Mouse (Mus musculus): ENCODE data around the gene Plcl1. TPM values are rescaled to one million over a fixed set of nuclear protein-coding genes. Genes with fewer than 3 reads are reported as not detected.

Gene Plcl1
- polyA plus RNA-seq, 1 experiment from 2014 or later: 4.1 TPM

- Histone ChIP-seq H3K4me1 (no peaks in the 10 kb centered on the region), H3K9ac (replicated peaks) (no peak overlapping the region), H3K27ac (replicated peaks) (no peak overlapping the region), H3K4me2 (no peak overlapping the region), H3K9me3 (replicated peaks) (no peaks in the 10 kb centered on the region), H3K36me3 (no peaks in the 10 kb centered on the region), H3K4me3 (replicated peaks) (no peak overlapping the region), H3K27me3 (replicated peaks) (no peaks in the 10 kb centered on the region)
- WGBS: 72% methylated on average over 10 of the region's 10 CpGs
- no peak for ATAC-seq (ENCODE audit: low FRiP score)
These were observed 350.0 kb downstream of the Plcl1 start for GRCm38 (mm10) chr1:55755742-55756141.

DNA sequence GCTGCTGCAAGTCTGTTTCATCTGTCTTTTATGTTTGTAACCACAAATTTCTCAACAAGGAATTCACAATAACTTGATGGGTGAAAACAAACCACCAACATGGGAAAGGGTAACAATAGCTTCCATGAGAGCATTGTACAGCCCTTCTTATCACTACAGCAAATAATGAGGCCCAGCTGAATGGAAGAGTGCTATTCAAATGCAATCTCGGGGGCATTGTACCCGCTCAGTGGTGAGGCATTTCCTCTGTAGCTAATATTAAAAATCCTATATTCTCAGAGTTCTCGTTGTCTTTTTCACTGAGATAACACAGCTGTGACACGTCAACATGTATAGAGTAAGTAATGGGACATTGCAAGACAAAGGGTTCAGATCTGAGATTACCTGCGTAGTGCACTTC is 356.6 kb downstream of the Plcl1 start:
- ATAC-seq (ENCODE audit: low FRiP score): peak; percentile 57; the same call in 1 of the 2 replicates
- peaks cover 5% of the 10 kb centered on the region; the same call in 1 of the 2 replicates for H3K4me1 ChIP-seq

GRCm38 (mm10) chr1:55763171-55763570 is 357.4 kb downstream of the Plcl1 start:
- H3K27me3 ChIP-seq (replicated peaks): no peaks in the 10 kb centered on the region
- H3K9ac ChIP-seq (replicated peaks): no peak overlapping the region
- H3K27ac ChIP-seq (replicated peaks): no peak overlapping the region
- 83% methylated on average over 2 of the region's 2 CpGs for WGBS
- no peaks in the 10 kb centered on the region for H3K36me3 ChIP-seq
- no peaks in the 10 kb centered on the region for H3K9me3 ChIP-seq (replicated peaks)
- H3K4me1 ChIP-seq: peaks cover 5% of the 10 kb centered on the region; the same call in 1 of the 2 replicates
- H3K4me2 ChIP-seq: no peak overlapping the region
- H3K4me3 ChIP-seq (replicated peaks): no peak overlapping the region
- no peak for ATAC-seq (ENCODE audit: low FRiP score)

More for the DNA sequence above, 356.6 kb downstream of the Plcl1 start:
- Histone ChIP-seq H3K9ac (replicated peaks) (no peak overlapping the region), H3K9me3 (replicated peaks) (no peaks in the 10 kb centered on the region), H3K4me3 (replicated peaks) (no peak overlapping the region), H3K27ac (replicated peaks) (no peak overlapping the region), H3K27me3 (replicated peaks) (no peaks in the 10 kb centered on the region), H3K36me3 (no peaks in the 10 kb centered on the region), H3K4me2 (no peak overlapping the region)
- WGBS: 60% methylated on average over 5 of the region's 5 CpGs

GRCm38 (mm10) chr1:55766743-55767142 is 361.0 kb downstream of the Plcl1 start:
- H3K9ac ChIP-seq (replicated peaks): no peak overlapping the region
- H3K4me1 ChIP-seq: peaks cover under 1% of the 10 kb centered on the region; the same call in 1 of the 2 replicates
- H3K36me3 ChIP-seq: no peaks in the 10 kb centered on the region
- no peak overlapping the region for H3K4me2 ChIP-seq
- H3K27me3 ChIP-seq (replicated peaks): no peaks in the 10 kb centered on the region
- H3K9me3 ChIP-seq (replicated peaks): no peaks in the 10 kb centered on the region
- no peak overlapping the region for H3K27ac ChIP-seq (replicated peaks)
- 85% methylated on average over 1 of the region's 1 CpGs for WGBS
- H3K4me3 ChIP-seq (replicated peaks): no peak overlapping the region
- ATAC-seq (ENCODE audit: low FRiP score): no peak

DNA sequence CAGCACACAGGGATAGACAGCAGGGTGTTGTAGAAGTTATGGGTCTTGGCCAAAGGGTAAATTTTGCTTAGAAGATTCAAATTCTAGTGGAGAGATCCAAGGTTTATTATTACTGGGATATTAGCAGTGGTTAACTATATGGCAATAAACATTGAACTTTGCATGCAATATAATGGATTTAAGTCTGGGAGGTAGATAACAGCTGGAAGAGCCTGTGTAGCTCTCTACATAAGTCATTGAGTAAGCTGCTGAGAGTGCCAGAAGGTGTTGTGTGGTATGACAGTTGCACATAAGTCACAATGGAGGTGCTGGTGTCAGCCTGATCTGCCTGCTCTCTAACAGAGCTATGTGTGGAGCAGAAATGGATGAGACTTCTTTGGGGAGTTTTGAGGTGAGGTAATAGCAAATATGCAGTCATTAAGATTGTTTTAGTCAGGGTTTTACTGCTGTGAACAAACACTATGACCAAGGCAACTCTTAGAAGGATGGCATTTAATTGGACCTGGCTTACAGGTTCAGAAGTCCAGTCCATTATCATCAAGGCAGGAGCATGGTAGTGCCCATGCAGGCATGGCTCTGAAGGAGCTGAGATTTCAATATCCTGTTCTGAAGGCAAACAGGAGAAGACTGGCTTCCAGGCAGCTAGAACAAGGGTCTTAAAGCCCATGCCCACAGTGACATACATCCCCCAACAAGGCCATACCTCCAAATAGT is 364.5 kb downstream of the Plcl1 start:
- H3K9me3 ChIP-seq (replicated peaks): no peaks in the 10 kb centered on the region
- no peaks in the 10 kb centered on the region for H3K4me1 ChIP-seq
- H3K4me3 ChIP-seq (replicated peaks): no peak overlapping the region
- no peak overlapping the region for H3K9ac ChIP-seq (replicated peaks)
- no peaks in the 10 kb centered on the region for H3K27me3 ChIP-seq (replicated peaks)
- H3K27ac ChIP-seq (replicated peaks): no peak overlapping the region
- no peaks in the 10 kb centered on the region for H3K36me3 ChIP-seq
- H3K4me2 ChIP-seq: no peak overlapping the region
- ATAC-seq (ENCODE audit: low FRiP score): no peak

DNA sequence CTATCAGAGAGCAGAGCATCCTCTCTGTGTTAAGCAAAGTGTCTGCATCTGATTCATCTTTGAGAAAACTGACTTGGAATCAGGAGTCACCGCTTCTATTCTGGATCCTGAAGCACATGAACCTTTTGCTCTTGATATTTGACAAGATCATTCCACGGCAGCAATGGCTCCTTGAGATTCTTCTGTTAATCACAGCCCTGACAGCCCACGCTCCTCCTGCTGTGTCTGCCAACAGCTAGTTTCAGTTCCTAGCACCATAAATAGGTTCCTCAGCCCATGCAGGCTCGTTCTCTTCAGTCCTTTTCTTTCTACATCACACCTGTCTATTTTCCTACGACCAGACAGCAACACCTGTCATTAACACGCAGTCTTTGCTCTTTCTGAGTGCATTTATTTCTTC is 387.1 kb downstream of the Plcl1 start:
- H3K27me3 ChIP-seq (replicated peaks): no peaks in the 10 kb centered on the region
- WGBS: 67% methylated on average over 6 of the region's 6 CpGs
- H3K9ac ChIP-seq (replicated peaks): no peak overlapping the region
- H3K9me3 ChIP-seq (replicated peaks): no peaks in the 10 kb centered on the region
- no peak overlapping the region for H3K4me3 ChIP-seq (replicated peaks)
- no peaks in the 10 kb centered on the region for H3K36me3 ChIP-seq
- no peak for ATAC-seq (ENCODE audit: low FRiP score)
- no peaks in the 10 kb centered on the region for H3K4me1 ChIP-seq
- H3K4me2 ChIP-seq: no peak overlapping the region
- H3K27ac ChIP-seq (replicated peaks): no peak overlapping the region

Other genes starting within 250 kb of the Plcl1 start
- 9.7 and 9.9 TPM in 2 replicates for gene Rftn2, start 179.1 kb upstream of the Plcl1 start, polyA plus RNA-seq (2015; fragmentation: Nextera tagmentation; extraction: Ambion mirVana)
- gene Mars2, start 168.7 kb upstream of the Plcl1 start, polyA plus RNA-seq (2015; fragmentation: Nextera tagmentation; extraction: Ambion mirVana): 2.4 and 2.5 TPM in 2 replicates
- 0.10 and 0.29 TPM in 2 replicates for gene Boll, start 42.5 kb upstream of the Plcl1 start, polyA plus RNA-seq (2015; fragmentation: Nextera tagmentation; extraction: Ambion mirVana)

Data from neural tube, embryonic 15.5 days (tissue).